Mouse (Mus musculus): ENCODE measurements around the gene Rhoa. TPM values are rescaled to one million over a fixed set of nuclear protein-coding genes. Genes with fewer than 3 reads are reported as not detected.
"Not testable (repeated sequence)": the region's sequence is repeated elsewhere in the genome, so short reads cannot be mapped to it uniquely, and the experiment has no call there.

Rhoa gene
- total RNA-seq (2022), result 100 to 1,000 TPM; 164 to 176 (median 168) TPM

DNA sequence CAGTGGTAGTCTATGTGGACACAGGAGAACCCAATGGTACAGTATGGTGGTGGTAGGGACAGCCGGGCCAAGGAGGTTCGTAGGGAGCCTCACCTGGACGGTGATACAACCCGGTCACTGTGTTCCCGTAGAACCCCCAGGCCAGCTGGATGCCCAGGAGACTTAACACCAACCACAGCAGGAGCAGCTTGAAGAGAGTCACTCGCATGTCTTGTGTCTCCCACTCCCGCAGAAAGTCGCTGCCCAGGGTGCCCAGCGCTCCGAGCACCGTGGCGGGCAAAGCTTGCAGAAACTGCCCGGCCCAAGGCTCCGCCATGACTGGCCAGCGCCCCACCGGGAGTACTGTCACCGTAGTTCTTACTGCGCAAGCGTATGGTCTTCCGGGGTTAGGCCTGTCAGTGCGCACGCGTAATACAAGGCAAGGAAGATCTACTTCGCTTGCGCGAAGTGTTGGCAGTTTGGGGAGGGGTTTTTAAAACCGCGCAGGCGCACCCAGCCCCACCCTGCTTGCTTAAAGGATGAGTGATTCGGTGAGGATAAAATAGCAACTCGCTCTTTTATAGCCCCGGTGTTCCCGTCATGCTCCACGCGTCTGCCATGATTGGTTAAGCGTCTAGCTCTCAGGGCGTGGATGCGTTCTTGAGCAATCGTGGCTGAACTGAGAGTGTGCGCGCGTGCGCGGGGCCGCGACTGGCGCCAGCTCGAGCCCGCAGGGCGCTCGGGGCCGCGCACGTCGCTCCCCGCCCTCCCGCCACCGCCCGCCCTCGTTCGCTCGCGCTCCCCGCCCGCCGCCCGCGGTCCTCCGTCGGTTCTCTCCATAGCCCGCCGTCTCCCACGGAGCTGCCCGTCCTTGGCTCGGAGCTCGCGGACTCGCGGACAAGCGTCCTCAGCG lies at the start of gene Rhoa, which contains the start of gene Tcta:
Gene Rhoa, plus strand, starts transcription at position 501 of the 892 bp plus-strand sequence.
Gene Tcta, minus strand, starts transcription at position 532 of the 892 bp plus-strand sequence.
- DNase-seq (ENCODE audit: low spot score in 2 of 2), result peak; percentile 96 to 100

DNA sequence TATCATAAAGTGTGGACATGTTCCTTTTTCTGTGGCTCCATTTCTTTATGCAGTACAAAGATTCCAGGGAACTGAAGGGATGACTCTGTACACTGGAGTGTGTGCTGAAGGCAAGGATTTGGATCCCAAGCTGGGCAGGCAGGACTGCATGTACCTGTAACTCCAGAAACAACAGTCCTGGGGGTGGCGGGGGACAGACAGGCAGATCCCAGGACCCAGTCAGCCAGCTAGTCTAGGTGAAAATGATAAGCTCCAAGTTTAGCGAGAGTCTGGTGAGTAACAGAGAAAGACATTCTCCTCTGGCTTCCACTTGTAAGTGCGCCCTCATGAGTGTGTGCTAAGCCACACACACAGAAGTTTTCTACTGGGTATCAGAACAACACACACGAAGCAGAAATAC lies 45.4 kb upstream of the Rhoa start:
- DNase-seq (ENCODE audit: low spot score in 2 of 2), result no peak

DNA sequence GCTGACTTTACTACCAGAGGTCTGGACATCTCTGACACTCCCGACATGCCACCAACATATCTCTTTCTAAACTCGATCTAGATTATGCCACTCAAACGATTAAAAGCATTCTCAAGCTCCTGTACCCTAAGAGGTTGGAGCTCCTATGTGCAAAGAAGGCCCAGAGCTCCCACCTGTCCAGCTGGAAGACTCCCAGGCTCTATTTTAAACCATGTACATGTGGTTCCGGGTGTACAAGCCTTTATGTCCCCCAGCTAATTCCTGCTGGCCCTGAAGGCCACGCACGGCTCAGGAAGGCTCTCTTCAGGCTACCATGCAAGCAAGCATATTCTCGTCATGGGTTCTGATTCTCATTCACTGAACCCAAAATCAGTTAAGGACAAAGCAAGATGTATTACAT lies 44.1 kb upstream of the Rhoa start:
- no peak for DNase-seq (ENCODE audit: low spot score in 2 of 2)

DNA sequence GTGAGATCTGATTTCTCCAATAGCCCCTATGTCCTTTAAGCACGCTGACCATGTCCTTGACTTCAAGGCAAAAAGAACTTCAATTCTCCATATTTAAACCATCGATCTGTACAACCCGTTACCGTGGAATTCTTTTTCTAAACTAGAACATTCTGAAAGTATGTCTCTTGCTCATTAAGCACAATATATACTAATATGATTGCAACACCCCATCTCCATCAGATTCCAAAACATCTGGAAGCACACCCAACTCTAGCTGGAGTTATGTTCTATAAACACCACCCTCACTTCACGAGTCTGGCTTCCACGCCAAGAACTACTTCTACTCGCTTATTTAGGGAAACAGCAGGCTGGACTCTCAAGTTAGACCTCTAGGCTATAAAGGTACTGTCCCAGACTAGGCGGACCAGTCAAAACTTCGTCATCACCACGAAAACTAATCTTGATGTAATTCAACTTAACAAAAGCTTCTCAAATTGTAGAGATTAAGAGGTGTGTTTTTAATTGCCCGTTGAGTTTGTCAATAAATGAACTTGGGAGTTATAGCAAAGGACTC lies 43.4 kb upstream of the Rhoa start:
- DNase-seq (ENCODE audit: low spot score in 2 of 2), result no peak

DNA sequence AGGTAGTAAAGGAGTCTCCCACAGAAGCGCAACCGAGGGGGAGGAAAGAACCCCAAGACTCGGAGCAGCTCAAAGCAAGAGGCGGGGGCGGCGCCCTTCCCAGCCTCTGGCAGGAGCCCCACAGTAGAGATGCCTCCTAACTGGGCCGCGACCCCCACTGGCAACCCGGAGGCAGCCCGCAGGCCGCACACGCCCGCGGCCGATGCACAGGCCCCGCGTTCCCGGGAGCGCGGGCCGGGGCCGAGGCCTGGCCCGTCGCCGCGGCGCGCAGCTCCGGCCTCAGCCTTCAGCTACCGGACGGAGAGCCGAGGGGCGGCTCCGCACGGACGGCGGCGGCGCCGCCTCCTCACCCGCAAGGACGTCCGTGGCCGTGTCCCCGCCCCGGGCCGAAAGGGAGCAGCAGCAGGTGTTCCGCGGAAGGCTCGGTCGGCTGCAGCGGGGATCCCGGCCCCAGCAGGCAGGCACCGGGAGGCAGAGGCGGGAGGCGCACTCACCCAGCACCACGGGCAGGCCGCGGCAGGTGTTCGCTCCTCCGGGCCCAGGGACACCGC lies 42.7 kb upstream of the Rhoa start:
- DNase-seq (ENCODE audit: low spot score in 2 of 2), result peak; percentile 26 to 27

DNA sequence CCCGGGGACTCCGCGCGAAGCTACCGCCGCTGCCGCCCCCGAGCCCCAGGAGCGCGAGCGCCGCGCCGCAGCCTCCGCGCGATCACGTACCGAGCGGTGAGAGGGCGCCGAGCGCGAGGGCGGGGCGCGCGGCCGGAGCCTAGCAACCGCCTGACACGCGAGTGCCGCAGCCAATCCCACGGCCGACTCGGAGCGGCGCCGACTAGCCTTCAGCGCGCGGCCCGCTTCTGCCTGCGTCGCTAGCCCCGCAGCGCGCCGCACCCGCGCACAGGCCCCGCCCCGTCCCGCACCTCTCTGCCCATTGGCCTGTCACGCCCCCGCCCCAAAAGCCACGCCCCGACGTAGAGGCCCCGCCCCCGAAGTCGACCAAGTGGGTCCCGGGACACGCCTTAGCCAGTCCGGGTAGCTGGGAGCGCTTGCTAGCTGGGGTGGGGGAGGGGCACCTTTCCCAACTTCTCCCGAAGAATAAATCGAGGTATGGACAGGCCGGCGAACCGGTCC lies 42.2 kb upstream of the Rhoa start, which contains the start of gene Dag1:
Gene Dag1, minus strand, starts transcription at position 269 of the 501 bp plus-strand sequence.
- peak; percentile 95 to 99 for DNase-seq (ENCODE audit: low spot score in 2 of 2)

DNA sequence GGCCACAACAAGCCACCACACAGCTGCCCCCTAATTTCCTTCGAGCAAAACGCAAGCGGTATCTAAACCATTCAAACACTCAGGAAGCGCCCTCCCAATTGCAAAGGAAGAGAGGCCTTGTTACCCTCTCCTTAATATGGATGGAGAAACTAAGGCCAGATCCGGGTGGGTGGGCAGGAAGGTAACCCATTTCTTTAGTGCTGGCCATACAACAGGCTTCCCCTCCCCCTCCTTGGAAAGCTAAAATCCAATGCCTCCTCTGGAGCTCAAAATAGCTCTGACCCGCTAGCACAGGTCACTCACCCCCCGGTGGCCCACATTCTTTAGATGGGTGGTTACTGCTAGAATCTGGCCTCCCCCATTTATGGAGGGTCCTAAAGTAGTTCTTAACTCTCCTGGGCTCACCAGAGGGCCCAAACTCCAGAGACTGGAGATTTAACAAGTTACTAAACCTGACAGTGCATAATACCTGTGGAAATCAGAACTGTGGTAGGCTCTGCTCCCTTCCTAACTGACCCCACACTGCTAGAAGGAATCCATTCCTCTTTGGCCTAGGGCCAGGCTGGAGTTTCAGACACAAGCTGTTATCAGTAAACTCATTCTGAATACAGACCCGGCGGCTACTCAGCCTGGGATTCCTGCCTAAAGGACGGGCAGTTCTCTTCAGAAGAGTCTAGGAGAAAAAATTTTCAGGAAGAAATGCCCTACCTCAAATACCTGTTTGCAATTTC lies 41.6 kb upstream of the Rhoa start:
- no peak for DNase-seq (ENCODE audit: low spot score in 2 of 2)

DNA sequence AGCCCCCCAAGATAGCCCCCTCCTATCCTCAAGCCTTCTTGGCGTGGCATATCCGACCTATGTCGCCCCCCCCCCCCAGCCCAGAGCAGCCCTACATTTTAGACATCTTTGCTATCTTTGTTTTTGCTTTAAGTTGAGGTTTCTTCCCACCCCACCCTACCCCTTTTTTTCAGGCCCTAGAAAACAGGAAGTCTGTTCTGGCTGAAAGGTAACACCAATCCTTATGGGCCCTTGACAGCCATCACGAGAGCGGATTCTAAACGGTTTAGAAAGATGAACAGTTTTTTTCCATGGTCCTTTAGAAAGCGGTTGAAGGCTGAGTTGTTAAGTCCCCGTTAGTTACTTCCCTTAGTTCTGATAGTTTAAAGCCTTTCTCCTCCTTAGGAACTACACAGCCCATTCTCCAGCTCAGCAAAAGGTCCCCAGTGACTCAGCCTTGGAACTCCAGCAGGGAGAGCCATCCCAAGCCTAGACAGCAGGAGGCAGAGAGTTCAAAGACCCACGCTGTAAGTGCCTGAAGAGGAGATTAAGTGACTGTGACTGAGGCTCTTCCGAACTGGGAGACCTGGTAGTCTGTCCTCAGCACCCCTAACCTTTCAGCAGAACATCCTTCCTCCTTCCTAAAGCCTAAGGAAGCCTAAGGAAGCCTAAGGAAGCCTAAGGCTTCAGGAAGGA lies 39.5 kb upstream of the Rhoa start:
- DNase-seq (ENCODE audit: low spot score in 2 of 2), result no peak

DNA sequence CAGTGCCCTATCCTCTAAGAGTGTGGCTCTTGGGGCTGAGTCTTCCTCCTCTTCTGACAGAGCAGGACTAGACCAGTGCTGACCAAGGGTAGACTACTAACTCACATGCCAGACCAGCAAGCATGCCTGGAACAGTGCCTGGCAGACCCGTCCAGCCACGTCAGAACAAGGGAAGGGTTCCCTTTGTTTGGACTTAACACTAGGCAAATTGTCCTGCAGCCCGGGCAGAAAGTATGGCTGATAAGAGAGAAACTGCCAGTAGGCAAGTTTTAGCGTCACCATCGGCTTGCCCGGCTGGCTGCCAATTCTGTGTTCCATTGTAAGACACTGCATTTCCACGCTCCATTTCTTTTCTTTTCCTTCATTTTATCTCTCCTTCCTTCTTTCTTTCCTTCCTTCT lies 38.2 kb upstream of the Rhoa start:
- DNase-seq (ENCODE audit: low spot score in 2 of 2), result no peak

DNA sequence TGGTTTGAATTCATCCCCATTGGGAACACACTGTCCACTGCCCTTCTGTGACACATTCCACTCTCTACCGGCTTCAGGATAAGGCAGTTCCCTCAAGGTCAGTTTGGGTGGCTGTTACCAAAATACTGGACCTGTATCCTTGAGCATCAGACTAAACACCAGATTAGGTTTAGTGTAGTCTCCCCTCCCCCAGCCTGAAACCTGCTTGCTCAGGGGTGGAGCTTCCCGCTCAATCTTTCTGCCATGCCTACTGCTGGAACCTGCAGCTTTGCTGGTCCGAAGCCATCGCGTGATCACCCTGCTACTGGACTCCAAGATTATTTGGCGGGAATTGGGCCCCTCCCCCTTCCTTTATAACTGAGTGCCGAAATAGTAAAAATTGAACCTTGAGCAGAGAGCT lies 37.2 kb upstream of the Rhoa start:
- DNase-seq (ENCODE audit: low spot score in 2 of 2), result not testable (repeated sequence)

DNA sequence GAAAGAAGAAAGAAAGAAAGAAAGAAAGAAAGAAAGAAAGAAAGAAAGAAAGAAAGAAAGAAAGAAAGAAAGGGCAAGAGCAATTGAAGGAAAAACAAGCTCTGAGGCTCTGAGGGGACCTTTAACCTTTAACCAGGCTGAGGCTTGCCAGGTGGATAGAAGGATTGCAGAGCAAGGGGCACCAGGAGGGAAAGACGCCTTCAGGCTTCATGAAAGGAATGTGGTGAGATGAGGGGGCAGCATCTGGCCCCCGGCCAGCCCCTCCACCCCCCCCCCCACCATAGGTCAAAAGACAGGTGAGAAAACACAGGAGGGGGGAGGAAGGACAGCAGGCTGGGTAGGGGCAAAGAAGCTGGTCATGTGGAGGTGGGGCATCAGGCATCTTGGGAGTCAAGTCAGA lies 34.0 kb upstream of the Rhoa start:
- DNase-seq (ENCODE audit: low spot score in 2 of 2), result no peak

DNA sequence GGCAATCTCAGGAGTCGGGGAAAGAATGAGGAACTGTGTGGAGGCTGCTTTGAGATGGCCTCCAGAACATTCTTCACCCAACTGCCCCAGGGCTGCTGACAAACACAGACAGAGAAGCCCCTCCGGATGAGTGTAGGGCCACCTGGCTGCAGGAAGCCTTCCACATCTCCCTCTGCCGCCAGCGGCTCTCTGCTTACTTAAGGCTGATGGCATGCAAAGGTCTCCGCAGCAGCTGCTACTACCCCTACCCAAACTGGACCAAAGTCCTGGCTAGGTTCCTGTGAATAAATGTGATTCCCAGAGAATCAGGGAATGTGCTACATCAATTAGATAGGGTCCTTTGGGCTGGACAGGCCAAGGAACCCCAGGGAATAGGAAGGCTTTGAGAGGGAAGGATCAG lies 33.2 kb upstream of the Rhoa start:
- no peak for DNase-seq (ENCODE audit: low spot score in 2 of 2)

DNA sequence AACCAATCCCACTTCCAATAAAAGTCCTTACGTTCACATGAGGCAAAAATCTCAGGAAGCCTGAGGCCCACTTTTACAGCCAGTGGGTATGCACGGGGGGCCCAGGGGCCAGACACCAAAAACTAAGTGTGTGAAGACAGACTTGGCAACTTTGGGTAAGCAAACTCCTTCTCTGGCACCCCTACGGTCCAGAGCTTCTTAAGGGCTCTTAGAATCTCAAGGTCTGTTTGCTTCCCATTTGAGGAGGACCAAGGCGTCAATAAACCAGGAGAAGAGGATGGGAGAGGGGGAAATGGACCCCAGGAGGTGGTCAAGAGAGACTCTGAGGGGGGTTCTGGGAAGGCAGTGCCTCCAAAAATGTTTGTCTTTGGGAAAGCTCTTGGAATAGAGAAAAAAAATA lies 32.4 kb upstream of the Rhoa start:
- no peak for DNase-seq (ENCODE audit: low spot score in 2 of 2)

DNA sequence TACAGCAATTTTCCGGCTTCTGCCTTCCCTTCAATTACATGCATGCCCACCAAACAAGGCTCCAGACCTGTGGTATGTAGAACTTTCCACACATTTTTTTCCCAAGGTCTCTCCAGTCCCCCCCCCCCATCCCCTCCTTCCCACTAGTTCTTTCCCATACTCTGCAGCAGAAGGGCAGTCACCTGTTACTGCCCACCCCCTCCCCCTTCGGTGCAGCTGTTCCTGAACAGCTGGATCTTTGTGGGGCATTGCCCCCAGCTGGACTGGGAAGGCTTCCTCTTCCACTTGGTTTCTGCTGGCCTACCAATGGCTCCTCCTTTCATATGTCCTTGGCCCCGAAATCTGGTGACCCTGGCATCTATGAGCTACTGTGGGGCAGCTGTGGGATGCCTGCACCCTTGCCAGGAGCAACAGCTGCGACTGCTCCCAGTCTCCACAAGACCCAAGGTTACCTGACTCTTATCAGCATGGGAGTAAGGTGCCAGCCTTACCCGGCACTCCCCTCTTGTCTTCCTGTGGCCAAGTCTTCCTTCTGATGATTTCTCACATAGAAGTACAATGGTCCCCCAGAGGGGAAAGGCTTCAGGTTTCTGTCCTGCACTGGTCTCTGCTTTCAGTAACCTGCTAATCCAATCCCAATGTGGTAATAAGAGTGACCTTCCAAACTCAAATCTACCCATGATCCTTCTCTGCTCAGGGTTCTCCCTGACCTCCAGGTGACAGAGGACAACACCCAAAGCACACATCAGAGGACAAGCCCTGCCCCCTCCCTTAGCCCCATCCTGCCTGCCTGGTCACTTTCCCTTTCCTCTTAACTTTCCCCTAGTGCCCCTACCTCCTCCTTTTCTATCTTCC lies 31.2 kb upstream of the Rhoa start:
- DNase-seq (ENCODE audit: low spot score in 2 of 2), result no peak

DNA sequence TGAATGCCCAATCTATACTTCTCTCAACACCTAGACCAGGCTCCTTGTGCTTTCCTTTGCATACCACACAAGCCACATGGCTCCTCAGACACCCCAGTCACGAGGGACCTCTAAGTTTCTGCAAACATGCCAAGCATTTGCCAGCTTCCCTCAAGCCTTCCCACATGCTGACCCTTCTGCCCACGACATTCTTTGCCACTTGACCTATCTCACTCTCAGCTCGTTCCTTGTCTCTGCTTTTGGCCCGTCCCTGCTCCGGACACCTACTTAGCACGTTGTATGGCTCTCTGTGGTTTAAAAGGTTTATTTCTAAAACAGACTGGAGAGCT lies 30.6 kb upstream of the Rhoa start:
- no peak for DNase-seq (ENCODE audit: low spot score in 2 of 2)

DNA sequence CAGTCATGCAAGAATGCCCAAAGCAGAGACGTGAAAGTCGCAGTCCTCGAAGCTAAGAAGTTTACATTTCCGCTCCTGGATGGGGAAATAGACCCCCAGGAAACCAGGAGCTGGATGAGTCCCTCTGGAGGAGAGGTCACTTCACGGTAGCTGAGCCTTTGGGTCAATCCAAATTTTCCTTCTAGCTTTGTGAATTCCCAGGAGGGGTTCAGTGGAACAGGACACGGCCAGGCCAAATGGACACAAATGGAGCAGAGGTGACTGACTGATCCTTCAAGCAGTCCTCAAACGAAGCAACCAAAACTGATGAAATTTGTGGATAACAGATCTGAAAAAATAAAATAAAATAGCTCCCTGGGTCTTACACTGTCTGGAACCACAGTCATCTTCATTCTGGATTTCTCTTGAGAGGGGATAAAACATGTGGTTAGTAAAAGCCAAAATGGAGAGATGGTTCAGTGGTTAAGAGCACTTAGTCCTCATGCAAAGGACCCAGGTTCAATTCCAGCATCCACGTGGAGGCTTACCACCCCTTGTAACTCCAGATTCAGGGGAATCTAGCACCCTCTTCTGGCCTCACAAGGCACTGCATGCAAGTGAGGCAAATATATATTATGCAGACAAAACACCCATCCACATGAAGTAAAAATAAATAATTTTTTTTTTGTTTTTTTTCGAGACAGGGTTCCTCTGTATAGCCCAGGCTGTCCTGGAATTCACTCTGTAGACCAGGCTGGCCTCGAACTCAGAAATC lies 27.1 kb upstream of the Rhoa start:
- DNase-seq (ENCODE audit: low spot score in 2 of 2), result no peak

DNA sequence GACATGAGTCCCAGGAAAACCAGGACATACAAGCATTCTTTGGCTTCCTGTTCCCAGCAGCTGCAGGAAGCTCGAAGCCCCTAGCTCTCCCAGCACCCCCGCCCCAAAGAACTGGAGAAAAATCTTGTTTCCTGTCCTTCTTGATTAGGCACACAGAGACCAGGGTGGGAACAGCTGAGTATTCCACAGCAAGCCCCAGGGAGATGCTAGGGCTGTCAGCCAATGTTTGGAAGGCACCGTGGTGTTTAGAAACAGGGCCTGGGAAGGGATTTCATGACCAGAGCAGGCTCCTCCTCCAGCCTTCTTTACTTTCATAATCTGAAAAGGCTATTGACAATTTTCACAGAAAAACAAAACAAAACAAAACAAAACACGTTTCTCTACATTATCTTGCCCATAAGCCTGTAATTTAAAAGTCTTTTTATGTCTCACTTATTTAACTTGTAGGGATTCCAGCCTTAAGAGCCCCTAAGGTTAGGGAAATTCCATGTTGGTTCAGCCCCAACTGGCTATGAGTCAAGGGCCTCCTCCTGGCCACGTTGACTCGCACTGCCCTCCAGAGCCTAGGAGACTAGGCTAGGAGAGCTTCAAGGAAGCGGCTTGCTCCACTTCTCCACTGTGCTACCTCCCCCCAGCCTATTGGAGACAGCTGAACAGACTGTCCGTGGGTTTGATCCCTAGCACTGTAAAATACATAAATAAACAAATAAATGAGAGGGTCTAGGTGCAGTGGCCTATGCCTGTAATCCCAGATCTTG lies 25.7 kb upstream of the Rhoa start:
- DNase-seq (ENCODE audit: low spot score in 2 of 2), result no peak

DNA sequence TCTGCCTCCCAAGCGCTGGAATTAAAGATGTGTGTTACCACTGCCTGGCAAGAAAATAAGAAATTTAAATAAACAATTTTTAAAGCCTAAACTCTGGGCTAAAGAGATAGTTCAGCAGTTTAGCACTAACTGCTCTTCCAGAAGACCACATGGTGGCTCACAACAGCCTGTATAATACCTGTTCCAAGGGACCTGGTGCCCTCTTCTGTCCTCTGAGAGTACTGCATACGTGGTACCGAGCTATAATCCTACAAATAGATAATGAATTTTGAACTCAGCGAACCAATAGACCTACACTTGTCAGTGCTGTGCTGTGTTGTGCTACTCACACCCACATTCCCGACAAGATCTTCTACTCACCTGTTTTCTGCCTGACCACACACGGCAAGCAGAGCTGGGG lies 21.5 kb upstream of the Rhoa start:
- peak in 1 of 2 experiments; percentile 39 for DNase-seq (ENCODE audit: low spot score in 2 of 2)

Measured in left cerebral cortex, adult 8-10 months (tissue).